Mouse (Mus musculus): ENCODE measurements at regions not wholly inside any gene's neighbourhood (a gene's known extent, or its start where the extent isn't known, plus 50 kb on each side); places are given as distances from the start of the nearest gene placed in this dataset.

GRCm38 (mm10) chr13:31223016-31223415 lies 249.0 kb downstream of the Gm5447 start:
- no peak for DNase-seq (ENCODE audit: low spot score in 2 of 2)

DNA sequence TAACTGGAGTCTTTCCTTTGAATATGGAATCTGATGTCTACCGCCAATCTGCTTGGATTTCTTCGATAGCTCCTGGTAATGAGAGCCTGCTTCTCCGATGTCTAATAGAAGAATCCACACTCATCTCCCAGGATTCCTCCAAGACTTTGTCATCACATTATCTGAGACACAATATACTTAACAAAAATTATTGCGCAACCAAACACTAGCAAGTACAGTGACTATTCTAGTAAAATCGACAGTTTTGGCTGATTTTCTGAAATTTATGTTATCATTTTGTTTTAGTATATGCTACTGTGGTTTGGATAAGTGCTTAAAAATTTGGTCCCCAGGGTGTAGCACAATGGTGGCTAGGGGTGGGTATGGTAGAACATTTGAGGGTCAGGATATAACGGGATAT lies 266.5 kb downstream of the Gm5447 start:
- no peak for DNase-seq (ENCODE audit: low spot score in 2 of 2)

DNA sequence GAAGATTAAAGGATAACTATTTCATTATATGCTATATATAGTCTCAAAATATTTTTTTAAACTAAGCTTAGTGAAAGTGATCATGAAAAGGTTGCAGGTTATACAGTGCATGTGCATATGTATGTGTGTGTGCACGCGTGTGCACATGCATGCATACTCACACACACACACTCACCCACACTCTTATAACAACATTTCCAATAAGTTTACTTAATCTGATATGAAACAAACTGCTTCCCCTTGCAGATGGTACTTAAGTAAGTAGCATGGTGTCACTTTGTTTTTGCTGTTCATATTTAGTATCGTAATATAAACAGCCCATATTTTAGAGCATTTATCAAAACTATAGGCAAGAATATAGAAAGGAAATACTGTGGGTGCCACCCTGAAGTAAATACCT lies 275.0 kb downstream of the Gm5447 start:
- no peak for DNase-seq (ENCODE audit: low spot score in 2 of 2)

DNA sequence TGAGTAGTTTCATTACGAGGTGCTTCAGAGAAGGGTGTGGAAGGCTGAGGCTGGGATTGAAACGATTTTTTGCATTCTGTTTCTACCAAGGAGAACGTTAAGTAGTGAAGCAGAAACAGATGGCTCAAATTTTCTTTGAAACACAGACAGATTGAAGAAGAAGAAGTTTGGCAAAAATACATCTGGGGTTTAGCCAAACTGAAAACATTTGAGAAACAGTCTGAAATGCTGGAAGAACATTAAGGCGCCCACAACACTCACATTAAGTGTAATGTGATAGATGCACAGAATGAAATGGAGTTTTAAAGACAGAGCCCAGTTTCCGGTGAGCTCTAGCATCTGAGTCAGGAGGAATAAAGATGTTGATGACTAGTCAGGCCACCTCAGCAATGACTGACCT lies 275.5 kb downstream of the Gm5447 start:
- no peak for DNase-seq (ENCODE audit: low spot score in 2 of 2)

- DNase-seq (ENCODE audit: low spot score in 2 of 2) = no peak
Measured at GRCm38 (mm10) chr13:31254016-31254415, 280.0 kb downstream of the Gm5447 start.

- DNase-seq (ENCODE audit: low spot score in 2 of 2) = no peak
Measured at GRCm38 (mm10) chr13:31254744-31255143, 280.7 kb downstream of the Gm5447 start.

DNA sequence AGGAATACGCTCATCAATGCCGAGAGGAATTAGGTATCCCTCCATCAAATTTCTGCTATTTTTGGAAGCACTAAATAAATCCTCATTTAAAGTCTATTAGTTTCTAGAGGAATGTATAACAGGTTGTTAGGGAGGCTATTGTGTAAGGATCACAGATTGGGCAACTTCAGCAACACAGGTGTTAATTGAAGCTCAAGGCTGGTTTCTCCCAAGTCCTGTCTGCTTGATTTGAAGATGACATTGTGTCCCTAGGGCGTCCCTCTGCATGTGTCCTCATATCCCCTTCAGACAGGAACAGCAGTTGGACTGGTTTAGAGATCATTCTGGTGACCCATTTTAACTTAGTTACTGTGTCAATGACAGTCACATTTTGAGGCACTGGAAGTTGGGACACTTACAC lies 281.5 kb downstream of the Gm5447 start:
- no peak for DNase-seq (ENCODE audit: low spot score in 2 of 2)

GRCm38 (mm10) chr13:31267865-31268264 lies 288.1 kb upstream of the Foxq1 start:
- DNase-seq (ENCODE audit: low spot score in 2 of 2) = no peak

- no peak for DNase-seq (ENCODE audit: low spot score in 2 of 2)
Measured at GRCm38 (mm10) chr13:31276005-31276644, 279.8 kb upstream of the Foxq1 start.

- no peak for DNase-seq (ENCODE audit: low spot score in 2 of 2)
Measured at GRCm38 (mm10) chr13:31290630-31291029, 265.3 kb upstream of the Foxq1 start.

- DNase-seq (ENCODE audit: low spot score in 2 of 2) = no peak
Measured at GRCm38 (mm10) chr13:31292584-31293387, 263.1 kb upstream of the Foxq1 start.

- DNase-seq (ENCODE audit: low spot score in 2 of 2) = no peak
Measured at GRCm38 (mm10) chr13:31294011-31294410, 261.9 kb upstream of the Foxq1 start.

DNA sequence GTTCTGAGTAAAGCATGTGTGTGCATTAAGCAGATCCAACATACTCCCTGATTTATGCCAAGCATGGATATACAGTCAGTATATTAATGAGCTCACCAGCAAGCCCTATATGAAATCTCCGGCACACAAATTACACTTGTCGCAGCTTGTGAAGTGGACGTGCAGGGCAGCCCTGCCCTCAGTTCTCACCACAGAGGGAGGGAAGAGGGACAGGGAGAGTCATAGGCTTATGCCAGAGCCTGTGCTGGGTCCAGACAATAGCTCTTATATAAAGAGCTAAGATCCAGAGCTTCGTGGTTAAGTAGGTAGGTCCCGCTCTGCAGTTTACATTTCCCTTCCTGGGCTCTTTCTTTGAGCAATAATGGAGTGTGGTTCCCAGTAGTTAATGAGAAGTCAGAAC lies 252.7 kb upstream of the Foxq1 start:
- peak in 1 of 2 experiments; percentile 12 for DNase-seq (ENCODE audit: low spot score in 2 of 2)

DNA sequence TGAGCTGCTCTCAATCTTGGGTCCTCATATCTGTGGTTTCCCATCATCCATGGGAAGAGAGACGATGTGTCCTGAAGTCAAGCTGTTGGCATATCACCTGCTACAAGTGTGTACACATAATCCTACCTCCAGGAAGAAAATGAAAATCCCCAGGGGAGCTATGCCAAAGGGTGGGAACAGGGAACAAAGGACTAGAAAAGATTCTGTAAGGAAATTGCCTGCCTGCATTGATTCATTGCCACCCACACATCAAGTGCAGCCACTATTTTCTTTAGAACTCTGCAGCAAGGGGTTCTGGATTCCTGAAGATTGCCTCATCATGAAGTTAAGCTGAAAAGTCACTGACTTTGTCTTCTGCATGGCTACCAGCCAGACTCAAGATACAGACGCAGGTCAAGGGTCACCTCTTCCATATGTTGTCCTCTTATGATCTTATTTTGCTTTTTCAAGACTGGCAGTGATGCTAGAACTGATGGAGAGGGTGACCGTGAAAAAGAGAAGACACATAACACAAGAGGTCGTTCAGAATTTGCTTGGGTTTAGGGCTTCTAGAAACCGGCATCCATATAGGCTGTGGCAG lies 251.6 kb upstream of the Foxq1 start:
- no peak for DNase-seq (ENCODE audit: low spot score in 2 of 2)

DNA sequence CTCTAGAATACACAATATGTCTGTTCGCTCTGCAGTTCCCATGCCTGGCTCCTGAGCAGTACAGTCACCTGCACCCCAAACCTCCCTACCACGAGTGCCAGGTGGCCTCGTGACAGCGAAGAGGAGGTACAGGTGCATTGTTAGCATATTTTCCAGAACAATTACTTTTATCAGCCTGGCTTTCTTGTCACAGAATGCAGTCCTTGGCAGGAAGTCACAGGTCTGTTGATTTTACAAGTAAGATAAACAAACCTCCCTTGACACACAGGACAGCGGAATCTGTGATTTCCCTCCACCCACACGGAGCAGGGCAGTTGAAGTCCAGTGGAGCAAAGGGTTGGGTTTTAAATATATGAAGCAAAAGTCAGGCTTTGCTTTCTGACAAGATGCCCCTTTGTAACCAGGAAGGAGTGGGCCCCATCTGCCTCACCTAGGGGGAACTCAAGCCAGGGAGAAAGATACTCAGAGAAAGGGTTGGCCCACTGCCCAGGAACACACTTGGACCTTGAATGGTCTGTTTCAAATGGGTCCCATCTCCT lies 246.8 kb upstream of the Foxq1 start:
- peak in 1 of 2 experiments; percentile 37 for DNase-seq (ENCODE audit: low spot score in 2 of 2)

DNA sequence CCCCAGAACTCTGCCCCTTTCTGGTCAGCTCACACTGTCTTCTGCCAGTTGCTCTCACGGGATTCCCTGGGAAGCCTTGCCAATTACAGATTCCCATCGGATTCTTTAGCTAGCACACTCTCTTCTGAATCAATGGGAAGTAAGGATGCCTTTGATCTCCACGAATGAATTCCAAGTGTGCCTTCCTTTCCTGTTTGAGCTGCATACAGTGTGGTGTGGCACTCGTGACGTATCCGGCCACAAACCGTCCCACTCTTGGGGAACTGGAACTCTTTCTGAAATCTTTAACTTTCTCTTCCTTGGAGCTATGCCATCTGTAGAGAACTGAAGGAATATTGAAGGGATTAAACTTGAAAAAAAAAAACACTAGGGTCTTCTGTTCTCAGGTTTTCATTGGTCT lies 243.2 kb upstream of the Foxq1 start:
- no peak for DNase-seq (ENCODE audit: low spot score in 2 of 2)

DNA sequence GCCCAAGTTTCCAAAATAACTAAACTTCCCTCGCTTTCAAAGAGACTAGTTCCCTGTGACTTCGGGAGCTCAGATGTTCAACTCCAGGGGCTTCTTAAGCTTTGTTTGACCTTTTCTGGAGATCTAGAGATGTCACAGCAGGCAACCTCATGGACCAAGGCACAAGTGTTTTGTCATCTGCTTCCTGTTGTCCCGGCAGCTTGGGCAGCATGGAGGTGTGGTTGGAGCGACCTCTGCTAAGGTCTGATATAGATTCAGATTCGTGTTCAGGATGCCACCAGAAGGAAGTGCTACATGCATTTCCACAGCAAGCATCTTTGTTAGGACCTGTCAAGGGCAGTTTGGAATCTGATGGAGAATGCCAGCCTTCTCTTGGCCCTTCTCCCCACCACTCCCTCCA lies 242.1 kb upstream of the Foxq1 start:
- DNase-seq (ENCODE audit: low spot score in 2 of 2) = no peak

DNA sequence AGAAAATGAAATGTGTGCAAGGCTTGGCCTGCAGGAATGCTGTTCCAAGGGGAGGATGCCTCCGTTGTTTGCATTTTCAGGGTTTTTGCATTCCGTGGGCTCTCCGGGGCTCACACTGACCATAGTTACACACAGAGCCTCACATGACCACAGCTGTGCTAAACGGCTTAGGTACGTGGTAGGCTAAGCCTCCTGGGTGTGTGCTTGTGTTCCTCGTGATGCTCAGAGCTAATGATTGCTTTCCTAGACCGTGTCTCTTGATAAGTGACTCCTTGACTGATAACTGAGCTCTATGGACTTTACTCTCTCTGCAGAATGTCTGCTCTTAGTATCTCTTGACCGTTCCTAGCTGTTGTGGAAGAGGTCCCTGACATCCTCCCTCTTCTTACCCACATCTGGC lies 238.9 kb upstream of the Foxq1 start:
- DNase-seq (ENCODE audit: low spot score in 2 of 2) = no peak

- DNase-seq (ENCODE audit: low spot score in 2 of 2) = no peak
Measured at GRCm38 (mm10) chr13:31318008-31318407, 237.9 kb upstream of the Foxq1 start.

GRCm38 (mm10) chr13:31321411-31321810 lies 234.5 kb upstream of the Foxq1 start:
- no peak for DNase-seq (ENCODE audit: low spot score in 2 of 2)

DNA sequence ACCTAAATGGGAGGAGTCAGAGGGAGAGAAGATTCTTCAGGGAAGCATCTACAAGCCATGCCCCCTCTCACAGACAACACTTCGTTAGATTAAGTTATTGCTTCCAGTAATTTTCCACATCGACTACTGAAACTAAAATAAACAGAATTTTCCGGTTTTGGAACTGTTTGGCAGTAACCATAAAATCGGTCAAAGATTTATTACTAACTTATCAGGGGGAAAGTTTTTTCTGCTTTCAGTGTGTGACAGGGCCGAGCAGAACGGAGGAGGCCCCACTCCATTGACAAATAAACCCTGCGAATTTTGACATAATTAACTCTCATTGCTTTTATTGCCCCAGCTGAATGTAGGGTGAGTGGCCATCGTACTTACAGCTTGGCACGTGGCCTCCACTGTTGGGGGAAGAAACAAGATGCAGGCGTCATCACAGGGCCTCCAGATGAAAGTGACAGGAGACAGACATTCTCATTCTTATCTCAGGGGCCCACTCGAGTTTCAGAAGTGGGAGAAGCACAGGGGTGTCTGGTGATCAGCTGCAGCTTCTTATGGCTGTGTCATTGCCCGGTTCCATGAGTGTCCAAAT lies 229.6 kb upstream of the Foxq1 start:
- DNase-seq (ENCODE audit: low spot score in 2 of 2) = no peak

DNA sequence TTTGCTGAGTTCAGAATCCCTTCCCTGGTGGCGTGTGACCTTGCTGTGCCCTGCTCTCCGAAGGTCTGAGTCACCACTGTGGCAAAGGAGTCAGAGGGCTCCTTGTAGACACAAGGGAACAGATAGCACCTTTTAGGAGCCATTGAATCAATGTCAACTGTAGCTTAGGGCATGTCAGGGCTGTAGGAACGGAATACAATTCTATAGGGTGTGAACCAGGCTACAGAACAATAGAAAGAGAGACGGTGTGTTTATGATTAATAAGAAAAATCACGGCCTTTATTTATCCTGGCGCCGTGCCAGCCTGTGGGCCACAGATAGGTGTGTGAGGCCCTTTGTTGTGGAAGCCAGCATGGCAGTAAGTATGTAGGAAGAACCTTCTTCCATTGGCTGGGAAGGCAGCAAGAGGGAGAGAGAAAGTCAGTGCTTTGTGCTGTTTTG lies 228.4 kb upstream of the Foxq1 start:
- DNase-seq (ENCODE audit: low spot score in 2 of 2) = peak; percentile 65 to 70
